Mouse (Mus musculus) kidney, postnatal 10 days (tissue): ENCODE measurements around the gene Elf1.

Experiments used
- DNase-seq: peaks from one replicate; pipeline ENCODE4 v3.0.0; 2021; ENCODE audit warnings: mixed read lengths

The Elf1 gene

DNA sequence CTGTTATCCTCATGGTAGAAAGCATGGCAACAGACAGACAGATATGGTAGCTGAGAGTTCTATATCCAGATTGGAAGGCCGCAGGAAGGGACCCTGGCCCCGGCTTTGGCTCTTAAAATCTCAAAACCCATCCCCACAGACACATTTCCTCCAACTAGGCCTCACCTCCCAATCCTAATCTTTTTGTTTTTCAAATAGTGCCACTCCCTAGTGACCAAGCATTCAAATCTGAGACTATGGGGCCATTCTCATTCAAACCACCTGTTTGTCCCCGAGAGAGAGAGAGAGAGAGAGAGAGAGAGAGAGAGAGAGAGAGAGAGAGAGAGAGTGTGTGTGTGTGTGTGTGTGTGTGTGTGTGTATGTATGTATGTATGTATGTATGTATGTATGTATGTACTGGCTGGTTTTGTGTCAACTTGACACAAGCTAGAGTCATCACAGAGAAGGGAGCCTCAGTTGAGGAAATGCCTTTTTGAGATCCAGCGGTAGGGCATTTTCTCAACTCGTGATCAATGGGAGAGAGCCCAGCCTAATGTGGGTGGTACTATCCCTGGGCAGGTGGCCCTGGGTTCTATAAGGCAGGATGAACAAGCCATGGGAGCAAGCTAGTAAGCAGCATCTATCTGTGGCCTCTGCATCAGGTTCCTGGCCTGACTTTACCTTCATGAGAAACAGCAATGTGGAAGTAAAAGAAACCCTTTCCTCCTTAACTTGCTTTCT, 102.7 kb downstream of the Elf1 start:
- no peak for DNase-seq

DNA sequence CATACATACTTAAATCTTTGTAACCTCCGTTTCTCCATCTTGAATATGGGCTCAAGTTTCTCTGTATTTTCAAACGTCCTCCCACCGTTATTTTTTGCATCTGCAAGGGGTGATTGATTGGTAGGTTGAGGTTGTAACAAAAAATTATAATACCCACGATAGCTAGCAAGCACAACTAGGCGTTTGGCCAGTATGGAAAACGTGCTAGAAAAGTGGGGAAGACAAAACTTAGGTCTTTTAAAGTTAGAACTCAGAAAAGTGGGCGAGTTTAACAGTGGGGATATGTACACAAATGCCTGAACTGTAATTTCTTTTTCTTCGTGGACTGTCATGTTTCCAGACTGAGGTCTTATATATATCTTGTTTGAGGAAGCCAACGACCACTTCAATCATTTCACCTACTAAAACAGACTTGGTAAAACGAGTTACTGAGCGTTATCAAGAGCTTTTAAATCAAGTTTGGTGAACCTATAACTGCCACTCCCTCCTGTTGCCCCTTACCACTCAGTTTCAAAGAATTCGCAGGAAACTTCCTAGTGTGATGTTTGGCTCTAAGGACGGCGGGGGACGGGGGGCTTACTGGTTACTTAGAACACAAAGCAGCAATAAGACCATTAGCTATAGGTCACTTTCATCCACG, 105.6 kb downstream of the Elf1 start:
- DNase-seq: no peak

DNA sequence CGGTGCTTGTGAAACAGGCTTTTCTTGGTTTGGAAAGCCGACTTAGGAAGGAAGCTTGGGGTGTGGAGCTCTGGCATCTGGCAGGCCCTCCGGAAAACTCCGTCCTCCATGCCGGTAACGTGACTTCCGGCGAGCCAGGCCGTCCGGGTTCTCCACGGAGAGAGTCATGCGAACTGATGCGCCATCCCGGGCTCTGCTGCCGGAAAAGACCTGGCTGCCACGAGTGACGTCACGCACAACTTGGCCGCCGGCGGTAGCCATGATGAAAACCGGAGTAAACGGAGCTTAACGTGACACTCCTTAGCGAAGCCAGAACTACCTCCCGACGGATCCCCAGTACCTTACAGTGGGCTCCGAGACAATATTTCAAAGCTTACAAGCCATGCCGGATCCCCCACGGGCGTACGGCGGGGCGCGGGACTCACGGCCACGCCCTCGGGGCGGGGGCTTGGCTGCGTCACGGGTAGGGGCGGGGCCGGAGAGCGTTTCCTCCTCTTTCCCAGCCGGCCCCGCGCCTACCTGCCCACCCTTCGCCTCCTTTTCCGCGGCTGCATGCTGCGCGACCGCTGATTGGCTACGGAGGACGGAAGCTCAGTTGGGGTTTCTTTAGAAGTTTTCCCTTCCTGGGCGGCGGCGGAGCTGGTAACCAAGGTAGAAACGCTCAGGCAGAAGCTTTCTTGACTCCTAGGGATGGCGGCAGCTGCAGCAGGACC, 106.3 kb downstream of the Elf1 start, which contains the start of gene Sugt1:
Gene Sugt1, plus strand, starts transcription at position 553 of the 713 bp plus-strand sequence.
- DNase-seq: peak; percentile 98

DNA sequence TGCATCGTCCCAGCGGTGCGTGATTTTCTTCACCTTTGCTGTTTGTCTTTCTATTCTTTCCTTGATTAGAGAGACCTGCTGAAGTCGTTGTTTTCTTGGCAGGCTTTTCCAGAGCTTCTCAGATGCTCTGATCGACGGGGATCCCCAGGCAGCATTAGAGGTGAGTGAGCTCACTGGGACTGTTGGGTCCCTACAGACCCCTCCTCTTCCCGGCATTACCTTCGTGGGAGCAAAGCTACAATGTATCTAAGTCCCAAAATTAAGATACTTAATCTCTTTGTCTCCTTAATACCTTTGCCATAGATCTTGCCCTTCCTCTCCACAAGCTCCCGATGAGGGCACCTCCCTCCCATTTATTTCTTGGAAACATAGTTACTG, 106.8 kb downstream of the Elf1 start:
- no peak for DNase-seq

DNA sequence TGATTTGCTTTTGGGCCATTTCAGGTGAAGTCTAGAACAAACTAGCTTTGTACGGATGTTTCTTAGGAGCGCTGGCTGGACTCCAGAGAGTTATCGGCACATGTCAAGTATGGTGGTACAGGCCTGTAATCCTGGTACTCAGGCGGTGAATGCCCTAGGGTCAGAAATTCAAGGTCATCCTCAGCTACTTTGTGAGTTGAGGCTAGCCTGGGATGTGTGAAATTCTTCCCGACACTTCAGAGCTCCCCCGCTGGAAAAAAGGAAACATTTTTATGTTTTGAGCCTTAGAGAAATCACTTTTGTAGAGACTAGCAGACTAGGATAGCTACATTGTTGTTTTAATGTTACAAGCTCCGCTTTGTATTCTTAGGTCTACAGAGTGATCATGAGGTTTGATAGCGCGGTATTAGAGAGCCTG, 107.5 kb downstream of the Elf1 start:
- DNase-seq: peak; percentile 17

DNA sequence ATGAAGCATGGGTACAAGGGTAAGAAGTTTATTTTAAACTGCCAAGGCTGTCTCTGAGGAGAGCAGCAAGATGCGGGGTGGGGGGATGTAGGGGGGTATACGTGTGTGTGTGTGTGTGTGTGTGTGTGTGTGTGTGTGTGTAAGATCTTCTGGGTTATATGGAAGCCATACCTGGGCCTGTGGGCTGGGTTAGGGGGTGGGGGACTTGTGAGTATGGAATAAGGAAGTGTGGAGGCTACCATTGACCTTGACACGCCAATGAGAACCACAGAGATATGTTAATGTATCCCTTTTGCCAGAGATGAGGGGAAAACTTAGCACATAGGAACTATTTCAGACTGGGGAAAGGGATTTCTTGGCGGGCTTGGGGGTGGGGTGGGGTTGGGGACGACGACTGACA, 108.4 kb downstream of the Elf1 start:
- DNase-seq: no peak

DNA sequence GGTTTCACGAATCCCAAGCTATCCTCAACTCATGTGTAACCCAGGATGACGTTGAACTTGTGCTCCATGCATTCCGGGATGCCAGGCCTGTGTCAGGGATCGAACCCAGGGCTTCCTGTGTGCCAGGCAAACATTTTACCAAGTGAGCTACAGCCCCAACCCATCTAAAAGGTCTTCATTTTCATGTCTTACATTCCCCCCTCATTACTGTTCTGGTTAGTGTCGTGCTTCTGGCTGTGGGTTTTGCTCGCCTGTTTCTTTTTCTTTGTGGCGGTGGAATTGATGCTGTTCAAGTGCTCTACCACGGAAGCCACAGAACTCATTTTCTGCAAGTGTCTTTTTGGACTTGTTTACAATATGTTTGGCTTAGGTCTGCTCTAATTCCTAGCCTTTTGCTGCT, 109.9 kb downstream of the Elf1 start:
- DNase-seq: no peak

DNA sequence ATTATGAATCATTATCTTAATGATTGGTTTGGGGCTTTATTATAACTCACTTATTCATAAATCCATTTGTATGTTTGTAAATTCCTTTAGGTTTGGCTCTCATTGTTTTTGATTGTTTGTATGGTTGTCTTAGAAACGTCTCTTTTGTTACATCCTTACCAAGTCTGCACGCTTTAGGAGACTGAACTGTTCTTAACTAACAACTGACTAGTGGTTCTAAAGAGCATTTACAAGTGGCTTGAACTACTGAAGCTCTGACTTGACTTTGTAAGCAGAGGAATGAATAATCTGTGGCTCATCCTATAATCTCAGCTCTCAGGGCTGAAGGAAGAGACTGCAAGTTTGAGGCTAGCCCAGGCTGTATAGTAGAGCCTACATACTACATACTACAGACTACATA, 110.6 kb downstream of the Elf1 start:
- DNase-seq: no peak

DNA sequence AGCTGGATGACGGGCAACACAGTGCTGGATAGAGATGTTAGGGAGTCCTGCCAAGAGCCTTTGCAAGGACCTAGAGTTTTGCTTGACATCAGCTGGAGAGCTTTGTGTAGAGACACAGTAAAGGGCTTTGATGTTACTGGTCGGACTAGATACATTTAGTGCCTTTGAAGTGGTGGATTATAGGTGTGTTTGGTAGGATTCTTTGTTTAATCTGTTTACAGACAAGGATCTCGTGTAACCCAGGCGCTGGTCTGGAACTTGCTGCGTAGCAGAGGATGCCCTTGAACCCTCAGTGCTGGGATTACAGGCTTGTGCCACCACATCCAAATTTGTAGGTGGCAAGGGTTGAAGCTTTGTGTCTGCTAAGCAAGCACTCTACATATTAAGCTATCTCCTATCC, 113.1 kb downstream of the Elf1 start:
- DNase-seq: no peak

DNA sequence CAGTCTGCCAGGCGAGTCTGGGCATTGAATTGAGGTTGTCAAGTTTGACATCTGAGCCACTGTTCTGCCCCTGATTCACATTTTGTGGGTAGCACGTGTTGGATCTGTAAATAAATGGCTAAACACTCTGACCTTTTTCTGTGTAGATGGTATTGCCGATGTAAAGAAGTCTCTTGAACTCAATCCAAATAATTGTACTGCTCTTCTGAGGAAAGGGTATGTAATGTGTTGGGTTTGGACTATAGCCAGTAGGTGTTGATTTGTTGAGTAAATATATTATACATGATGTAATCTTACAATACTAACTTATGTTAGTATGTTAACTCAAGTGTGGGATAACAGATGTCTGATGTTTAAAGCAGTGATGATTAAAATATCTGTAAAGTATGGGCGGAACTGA, 115.6 kb downstream of the Elf1 start:
- no peak for DNase-seq

DNA sequence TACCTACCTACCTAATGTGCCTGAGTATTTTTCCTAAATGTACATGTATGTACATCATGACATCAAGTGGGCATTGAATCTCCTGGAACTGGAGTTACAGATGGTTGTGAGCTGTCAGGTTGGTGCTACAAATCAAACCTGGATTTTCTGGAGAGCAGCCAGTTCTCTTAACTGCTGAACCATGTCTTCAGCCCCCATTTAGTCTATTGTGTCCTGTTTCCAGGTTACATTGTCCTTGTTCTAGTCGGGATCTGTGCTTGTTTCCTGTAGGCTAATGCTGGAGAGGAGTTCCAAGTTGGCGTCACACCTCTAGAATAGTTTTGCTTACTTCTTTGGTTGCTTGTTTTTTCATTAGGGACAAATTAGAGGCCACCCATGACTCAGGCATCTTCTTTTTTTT, 124.9 kb downstream of the Elf1 start:
- peak; percentile 12 for DNase-seq

DNA sequence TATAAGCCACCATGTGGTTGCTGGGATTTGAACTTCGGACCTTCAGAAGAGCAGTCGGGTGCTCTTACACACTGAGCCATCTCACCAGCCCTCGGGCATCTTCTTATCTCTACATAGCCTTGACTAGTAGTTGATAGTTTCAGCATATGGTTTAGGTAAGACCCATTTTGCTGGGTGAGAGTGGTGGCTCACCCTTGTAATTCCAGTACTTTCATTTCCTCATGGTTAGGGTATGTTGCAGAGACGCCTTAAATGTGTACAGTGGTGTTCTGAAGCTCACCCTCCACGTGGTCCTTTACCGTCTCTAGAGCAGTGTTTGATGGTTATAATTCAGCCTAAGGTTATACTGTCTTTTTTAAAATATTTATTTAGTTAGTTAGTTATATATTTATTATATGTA, 125.4 kb downstream of the Elf1 start:
- no peak for DNase-seq

DNA sequence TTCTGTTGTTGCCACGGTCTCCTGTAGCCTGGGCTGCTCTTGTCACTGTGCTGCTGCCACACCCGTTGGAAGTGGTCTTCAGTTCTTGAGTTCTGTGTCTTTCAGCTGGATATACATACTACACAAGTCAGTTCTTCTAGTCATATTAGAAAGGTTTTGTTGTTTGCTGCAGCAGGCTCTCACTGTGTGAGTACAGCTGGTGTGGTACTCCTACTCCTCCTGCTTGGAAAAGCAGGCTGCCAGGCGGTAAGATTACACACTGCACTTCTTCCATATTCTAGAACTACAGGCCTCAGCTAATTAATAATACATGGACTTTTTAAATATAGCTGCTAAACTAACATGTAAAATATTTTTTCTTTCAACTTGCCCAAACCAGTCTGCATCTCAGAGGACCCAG, 125.9 kb downstream of the Elf1 start:
- DNase-seq: no peak

DNA sequence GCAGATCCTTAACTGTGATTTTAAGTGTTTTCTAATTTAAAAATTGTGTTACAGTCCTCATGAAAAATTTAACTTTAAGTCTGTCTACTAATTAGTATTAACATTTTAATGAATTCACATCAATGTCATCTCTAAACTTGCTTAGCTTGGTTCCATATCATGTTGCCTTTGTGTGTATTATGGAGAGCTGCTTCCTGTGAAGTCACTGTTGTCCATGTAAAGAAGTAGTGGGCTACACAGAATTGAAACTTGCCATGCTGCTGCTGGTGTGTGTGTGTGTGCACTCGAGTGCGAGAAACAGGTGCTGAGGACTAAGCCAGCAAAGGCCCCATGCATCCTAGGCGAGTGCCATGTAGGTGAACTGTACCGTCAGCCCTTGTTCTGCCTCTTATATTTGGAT, 126.4 kb downstream of the Elf1 start:
- DNase-seq: no peak

DNA sequence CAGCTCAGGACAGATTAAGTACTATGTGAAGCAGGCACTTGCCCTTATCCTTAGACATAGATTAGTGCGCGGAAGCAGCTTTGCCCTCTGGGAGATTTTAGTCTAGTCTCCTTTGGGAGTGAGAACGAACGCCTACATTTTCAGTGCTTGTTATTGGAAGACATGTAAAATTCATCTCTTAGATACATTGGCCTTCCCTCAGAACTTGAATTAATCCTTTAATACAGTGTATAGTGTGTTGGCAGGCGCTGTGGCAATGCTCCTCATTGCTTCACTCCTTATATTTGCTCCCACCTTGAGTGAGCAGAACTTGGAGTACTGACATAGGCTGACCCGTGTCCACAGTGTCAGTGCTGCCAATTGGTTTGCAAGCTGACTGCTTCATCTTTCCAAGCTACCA, 127.3 kb downstream of the Elf1 start:
- DNase-seq: no peak

DNA sequence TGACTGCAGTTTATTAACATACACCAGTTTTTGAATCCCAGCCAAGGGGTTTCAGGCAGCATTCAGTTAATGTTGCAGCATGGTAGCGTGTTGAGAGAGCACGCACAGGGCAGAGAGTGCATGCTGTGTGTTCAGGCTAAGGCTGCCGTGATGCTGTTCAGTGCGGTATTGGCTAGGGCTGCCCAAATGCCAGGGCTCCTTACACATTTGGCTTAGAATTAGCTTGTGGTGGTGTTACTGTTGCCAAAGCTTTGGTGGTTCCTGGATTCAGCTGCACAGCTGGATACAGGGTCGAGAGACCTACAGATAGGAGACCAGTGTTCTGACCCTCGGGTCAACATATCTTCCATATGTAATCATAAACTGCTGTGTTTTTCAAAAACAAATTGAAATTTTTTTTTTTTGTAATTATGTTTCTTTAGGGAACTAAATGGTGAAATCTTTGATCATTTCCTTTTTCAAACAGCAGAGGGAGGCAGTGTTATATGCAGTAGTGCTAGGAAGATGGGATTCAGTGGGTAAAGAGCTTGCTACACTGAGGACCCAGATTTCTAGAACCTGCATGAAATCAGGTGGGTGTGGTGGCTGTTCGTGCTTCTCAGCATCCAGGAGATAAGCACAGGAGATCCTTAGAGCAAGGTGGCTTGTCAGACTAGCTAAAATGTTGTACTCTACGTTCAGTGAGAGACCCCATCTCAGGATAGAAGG, 136.3 kb downstream of the Elf1 start:
- no peak for DNase-seq

DNA sequence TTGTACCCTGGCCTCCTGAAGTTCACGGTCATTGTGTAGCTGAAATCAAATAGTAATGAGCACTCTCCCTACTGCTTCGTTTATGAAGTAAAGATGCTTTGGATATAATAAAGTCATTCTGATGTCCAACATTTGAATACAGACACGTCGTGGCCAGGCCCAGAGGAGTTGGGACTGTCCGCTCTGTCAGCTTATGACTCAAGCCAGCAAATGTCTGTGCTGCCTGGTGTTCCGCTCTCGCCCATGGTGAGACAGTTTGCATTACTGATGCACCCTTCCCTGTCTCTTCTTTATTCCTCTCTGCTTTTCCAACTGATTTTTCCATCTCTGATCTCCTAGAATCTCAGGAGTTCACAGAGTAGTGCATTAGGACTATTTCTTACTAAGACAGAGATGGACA, 138.8 kb downstream of the Elf1 start:
- DNase-seq: no peak

DNA sequence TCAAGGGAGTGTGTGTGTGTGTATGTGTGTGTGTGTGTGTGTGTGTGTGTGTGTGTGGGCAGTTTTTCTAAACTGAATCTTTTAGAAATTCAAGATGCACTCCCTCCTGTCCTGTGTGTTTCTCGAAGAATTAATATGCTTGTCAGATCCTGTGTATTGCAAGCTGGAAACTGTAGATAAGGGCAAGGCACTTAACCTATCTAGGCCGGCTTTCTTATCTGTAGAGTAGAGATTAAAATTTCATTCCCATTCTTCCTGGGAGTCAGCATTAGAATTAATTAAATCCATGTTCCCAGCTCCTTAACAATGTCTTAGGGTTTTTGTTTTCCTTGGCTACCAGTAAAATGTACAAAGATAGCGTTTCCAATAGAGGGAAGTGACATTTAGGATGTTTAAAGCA, 140.1 kb downstream of the Elf1 start:
- DNase-seq: no peak
